Mouse (Mus musculus): ENCODE results near the gene Grm1.

- TF ChIP-seq MAZ (IDR thresholded peaks at IDR 0.05; ENCODE audit: low read depth, low read length) = no peak
- TF ChIP-seq SMC3 (IDR thresholded peaks at IDR 0.05; ENCODE audit: low read depth, low read length) = no peak
Observed at GRCm38 (mm10) chr10:10763015-10763414, 319.1 kb downstream of the Grm1 start.
